Mouse (Mus musculus): ENCODE measurements around the gene Nipa1. TPM values are rescaled to one million over a fixed set of nuclear protein-coding genes. Genes with fewer than 3 reads are reported as not detected.

Nipa1 gene
- polyA plus RNA-seq (2015; fragmentation: Nextera tagmentation; extraction: Ambion mirVana): 32.0 and 33.2 TPM in 2 replicates

DNA sequence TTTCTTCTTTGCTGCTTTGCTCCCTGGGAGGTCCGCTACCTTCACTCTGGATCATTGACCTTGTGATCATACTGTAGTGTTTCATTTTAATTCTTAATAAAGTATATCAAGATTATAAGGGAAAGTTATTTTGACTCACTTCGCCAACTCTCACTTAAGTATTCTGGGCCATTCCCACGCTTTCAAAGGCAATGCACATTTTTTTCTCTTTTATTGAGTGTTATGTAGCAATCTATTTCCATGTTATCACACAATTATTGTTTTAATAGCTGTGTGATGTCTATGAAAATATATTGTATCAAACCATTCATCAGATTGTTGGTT lies at the start of gene Nipa1:
Gene Nipa1, minus strand, starts transcription at position 25 of the 324 bp plus-strand sequence.
- WGBS: 49% methylated on average over 3 of the region's 3 CpGs
- no peaks in the 10 kb centered on the region for H3K9me3 ChIP-seq (replicated peaks; ENCODE audit: control insufficient read depth, low read length, poor library complexity, severe bottlenecking)

DNA sequence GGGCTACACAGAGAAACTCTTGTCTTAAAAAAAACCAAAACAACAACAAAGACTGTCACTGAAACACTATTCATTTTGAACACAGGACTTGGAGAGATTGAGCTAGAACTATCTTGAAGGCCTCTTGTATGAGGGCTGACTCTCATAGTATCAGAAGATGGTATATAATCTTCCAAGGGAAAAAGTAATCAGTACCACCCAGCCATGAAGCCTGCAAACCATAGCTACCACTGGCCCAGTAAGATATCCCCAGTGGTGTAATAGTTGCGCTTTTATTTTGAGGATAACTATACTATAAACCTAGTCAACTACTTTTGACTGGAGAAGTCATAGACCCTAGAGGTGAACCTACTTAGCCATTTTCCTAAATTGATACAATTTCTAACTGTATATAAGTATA lies 46.9 kb upstream of the Nipa1 start:
- Histone ChIP-seq H3K4me2 (ENCODE audit: low read length) (no peak overlapping the region), H3K27ac (ENCODE audit: low read length) (no peak overlapping the region), H3K4me1 (ENCODE audit: control insufficient read depth, insufficient read depth, low read length) (no peaks in the 10 kb centered on the region), H3K4me3 (ENCODE audit: low read depth, low read length) (no peak overlapping the region), H3K9me3 (replicated peaks; ENCODE audit: control insufficient read depth, low read length, poor library complexity, severe bottlenecking) (no peaks in the 10 kb centered on the region), H3K36me3 (ENCODE audit: control insufficient read depth, insufficient read depth, low read length) (no peaks in the 10 kb centered on the region; the same call in 1 of the 2 replicates), H3K27me3 (ENCODE audit: control insufficient read depth, insufficient read depth, low read depth, low read length) (no peaks in the 10 kb centered on the region), H3K9ac (ENCODE audit: low read depth, low read length) (no peak overlapping the region)
- ATAC-seq: no peak
- 100% methylated on average over 1 of the region's 1 CpGs for WGBS

More for the DNA sequence above, at the start of gene Nipa1:
- no peak for ATAC-seq
- H3K36me3 ChIP-seq (ENCODE audit: control insufficient read depth, insufficient read depth, low read length): no peaks in the 10 kb centered on the region
- peak within 1 kb of the TSS; percentile 82 for H3K4me3 ChIP-seq (ENCODE audit: low read depth, low read length)
- H3K27ac ChIP-seq (ENCODE audit: low read length): peak within 1 kb of the TSS; percentile 84
- no peaks in the 10 kb centered on the region for H3K27me3 ChIP-seq (ENCODE audit: control insufficient read depth, insufficient read depth, low read depth, low read length)
- peak within 1 kb of the TSS; percentile 72 for H3K4me2 ChIP-seq (ENCODE audit: low read length)
- peaks cover 11% of the 10 kb centered on the region for H3K4me1 ChIP-seq (ENCODE audit: control insufficient read depth, insufficient read depth, low read length)
- peak within 1 kb of the TSS; percentile 76 for H3K9ac ChIP-seq (ENCODE audit: low read depth, low read length)

GRCm38 (mm10) chr7:56066136-56066535 lies 46.4 kb upstream of the Nipa1 start:
- H3K27me3 ChIP-seq (ENCODE audit: control insufficient read depth, insufficient read depth, low read depth, low read length): no peaks in the 10 kb centered on the region
- no peak overlapping the region for H3K4me2 ChIP-seq (ENCODE audit: low read length)
- no peak overlapping the region for H3K4me3 ChIP-seq (ENCODE audit: low read depth, low read length)
- 89% methylated on average over 2 of the region's 2 CpGs for WGBS
- H3K9me3 ChIP-seq (replicated peaks; ENCODE audit: control insufficient read depth, low read length, poor library complexity, severe bottlenecking): no peaks in the 10 kb centered on the region
- ATAC-seq: no peak
- H3K4me1 ChIP-seq (ENCODE audit: control insufficient read depth, insufficient read depth, low read length): no peaks in the 10 kb centered on the region
- H3K36me3 ChIP-seq (ENCODE audit: control insufficient read depth, insufficient read depth, low read length): no peaks in the 10 kb centered on the region; the same call in 1 of the 2 replicates
- H3K9ac ChIP-seq (ENCODE audit: low read depth, low read length): no peak overlapping the region
- H3K27ac ChIP-seq (ENCODE audit: low read length): no peak overlapping the region

- Histone ChIP-seq H3K4me2 (ENCODE audit: low read length) (no peak overlapping the region), H3K4me3 (ENCODE audit: low read depth, low read length) (no peak overlapping the region), H3K9me3 (replicated peaks; ENCODE audit: control insufficient read depth, low read length, poor library complexity, severe bottlenecking) (no peaks in the 10 kb centered on the region), H3K4me1 (ENCODE audit: control insufficient read depth, insufficient read depth, low read length) (no peaks in the 10 kb centered on the region), H3K9ac (ENCODE audit: low read depth, low read length) (no peak overlapping the region), H3K36me3 (ENCODE audit: control insufficient read depth, insufficient read depth, low read length) (no peaks in the 10 kb centered on the region; the same call in 1 of the 2 replicates), H3K27ac (ENCODE audit: low read length) (no peak overlapping the region), H3K27me3 (ENCODE audit: control insufficient read depth, insufficient read depth, low read depth, low read length) (no peaks in the 10 kb centered on the region)
- ATAC-seq: no peak
- 97% methylated on average over 1 of the region's 1 CpGs for WGBS
Observed at GRCm38 (mm10) chr7:56064876-56065275, 45.1 kb upstream of the Nipa1 start.

- H3K27me3 ChIP-seq (ENCODE audit: control insufficient read depth, insufficient read depth, low read depth, low read length): no peaks in the 10 kb centered on the region
- WGBS: 93% methylated on average over 3 of the region's 3 CpGs
Observed at GRCm38 (mm10) chr7:56055338-56055737, 35.6 kb upstream of the Nipa1 start.

GRCm38 (mm10) chr7:56052996-56053395 lies 33.2 kb upstream of the Nipa1 start:
- H3K4me1 ChIP-seq (ENCODE audit: control insufficient read depth, insufficient read depth, low read length): peaks cover 22% of the 10 kb centered on the region

More at GRCm38 (mm10) chr7:56055338-56055737, 35.6 kb upstream of the Nipa1 start:
- ATAC-seq: no peak
- Histone ChIP-seq H3K9me3 (replicated peaks; ENCODE audit: control insufficient read depth, low read length, poor library complexity, severe bottlenecking) (no peaks in the 10 kb centered on the region), H3K4me1 (ENCODE audit: control insufficient read depth, insufficient read depth, low read length) (peaks cover 17% of the 10 kb centered on the region), H3K4me2 (ENCODE audit: low read length) (no peak overlapping the region), H3K4me3 (ENCODE audit: low read depth, low read length) (no peak overlapping the region), H3K27ac (ENCODE audit: low read length) (no peak overlapping the region), H3K36me3 (ENCODE audit: control insufficient read depth, insufficient read depth, low read length) (peaks cover 8% of the 10 kb centered on the region), H3K9ac (ENCODE audit: low read depth, low read length) (no peak overlapping the region)

GRCm38 (mm10) chr7:56050487-56050911 lies 30.7 kb upstream of the Nipa1 start:
- Histone ChIP-seq H3K4me1 (ENCODE audit: control insufficient read depth, insufficient read depth, low read length) (peaks cover 22% of the 10 kb centered on the region), H3K9ac (ENCODE audit: low read depth, low read length) (peak overlapping the region; percentile 79), H3K27me3 (ENCODE audit: control insufficient read depth, insufficient read depth, low read depth, low read length) (no peaks in the 10 kb centered on the region), H3K36me3 (ENCODE audit: control insufficient read depth, insufficient read depth, low read length) (no peaks in the 10 kb centered on the region), H3K4me3 (ENCODE audit: low read depth, low read length) (peak overlapping the region; percentile 82), H3K27ac (ENCODE audit: low read length) (peak overlapping the region; percentile 89), H3K4me2 (ENCODE audit: low read length) (peak overlapping the region; percentile 78), H3K9me3 (replicated peaks; ENCODE audit: control insufficient read depth, low read length, poor library complexity, severe bottlenecking) (no peaks in the 10 kb centered on the region)
- ATAC-seq: peak; percentile 59
- under 1% methylated on average over 18 of the region's 18 CpGs for WGBS

More at GRCm38 (mm10) chr7:56052996-56053395, 33.2 kb upstream of the Nipa1 start:
- no peaks in the 10 kb centered on the region for H3K9me3 ChIP-seq (replicated peaks; ENCODE audit: control insufficient read depth, low read length, poor library complexity, severe bottlenecking)
- no peak overlapping the region for H3K9ac ChIP-seq (ENCODE audit: low read depth, low read length)
- no peak overlapping the region for H3K4me2 ChIP-seq (ENCODE audit: low read length)
- no peaks in the 10 kb centered on the region for H3K27me3 ChIP-seq (ENCODE audit: control insufficient read depth, insufficient read depth, low read depth, low read length)
- no peak overlapping the region for H3K27ac ChIP-seq (ENCODE audit: low read length)
- H3K4me3 ChIP-seq (ENCODE audit: low read depth, low read length): no peak overlapping the region
- ATAC-seq: no peak
- H3K36me3 ChIP-seq (ENCODE audit: control insufficient read depth, insufficient read depth, low read length): peaks cover 8% of the 10 kb centered on the region

DNA sequence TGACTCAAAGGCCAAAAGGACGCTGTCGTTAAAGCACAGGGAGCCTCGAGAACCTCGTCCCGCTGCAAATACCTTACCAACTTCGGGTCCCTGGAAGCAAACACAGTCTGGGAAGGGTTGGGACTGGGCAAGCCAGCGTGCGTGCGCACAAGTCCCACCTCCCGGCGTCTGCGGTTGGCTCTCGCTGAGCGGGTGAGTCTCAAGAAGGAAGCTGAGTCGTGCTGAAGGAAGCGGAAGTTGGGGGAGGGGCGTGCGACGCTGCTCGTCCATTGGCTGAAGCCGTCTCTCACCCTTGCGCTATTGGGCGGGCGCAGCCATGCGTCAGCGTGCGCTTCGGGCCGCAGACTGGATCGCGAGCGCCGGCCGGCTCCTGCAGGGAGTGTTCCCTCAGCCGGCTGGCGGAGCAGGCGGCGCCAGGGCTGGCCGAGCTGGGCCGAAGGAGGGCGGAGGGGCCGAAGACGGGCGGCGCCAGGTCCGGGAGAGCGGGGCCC lies 30.1 kb upstream of the Nipa1 start, which contains the start of gene Herc2:
Gene Herc2, plus strand, starts transcription at position 366 of the 491 bp plus-strand sequence.
- peak within 1 kb of the TSS; percentile 82 for H3K4me3 ChIP-seq (ENCODE audit: low read depth, low read length)
- peak within 1 kb of the TSS; percentile 89 for H3K27ac ChIP-seq (ENCODE audit: low read length)
- peak within 1 kb of the TSS; percentile 78 for H3K4me2 ChIP-seq (ENCODE audit: low read length)
- peaks cover 22% of the 10 kb centered on the region for H3K4me1 ChIP-seq (ENCODE audit: control insufficient read depth, insufficient read depth, low read length)
- peak within 1 kb of the TSS; percentile 79 for H3K9ac ChIP-seq (ENCODE audit: low read depth, low read length)
- peak; percentile 100 for ATAC-seq
- no peaks in the 10 kb centered on the region for H3K9me3 ChIP-seq (replicated peaks; ENCODE audit: control insufficient read depth, low read length, poor library complexity, severe bottlenecking)
- H3K27me3 ChIP-seq (ENCODE audit: control insufficient read depth, insufficient read depth, low read depth, low read length): no peaks in the 10 kb centered on the region
- under 1% methylated on average over 47 of the region's 47 CpGs for WGBS
- H3K36me3 ChIP-seq (ENCODE audit: control insufficient read depth, insufficient read depth, low read length): no peaks in the 10 kb centered on the region

DNA sequence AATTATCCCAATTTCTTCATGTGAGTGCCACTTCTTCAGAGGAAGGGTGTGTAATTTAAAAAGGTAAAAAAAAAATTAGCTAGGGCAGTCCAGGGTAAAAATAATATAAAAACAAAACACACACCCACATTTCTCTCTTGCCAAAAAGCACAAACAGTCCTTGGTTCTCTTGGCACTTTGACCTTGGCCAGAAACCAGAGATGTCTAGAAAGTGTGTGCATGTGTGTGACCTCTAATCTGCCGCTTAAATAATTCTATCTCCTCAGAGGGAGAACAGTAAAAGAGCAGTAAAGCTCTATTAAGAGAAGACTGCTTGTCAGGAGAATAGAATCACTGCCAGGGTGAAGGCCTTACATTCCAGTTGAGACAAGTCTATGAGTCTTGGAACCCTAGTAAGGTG lies 27.4 kb upstream of the Nipa1 start:
- Histone ChIP-seq H3K4me3 (ENCODE audit: low read depth, low read length) (no peak overlapping the region), H3K4me1 (ENCODE audit: control insufficient read depth, insufficient read depth, low read length) (peaks cover 16% of the 10 kb centered on the region), H3K36me3 (ENCODE audit: control insufficient read depth, insufficient read depth, low read length) (no peaks in the 10 kb centered on the region), H3K4me2 (ENCODE audit: low read length) (no peak overlapping the region), H3K27me3 (ENCODE audit: control insufficient read depth, insufficient read depth, low read depth, low read length) (no peaks in the 10 kb centered on the region), H3K9ac (ENCODE audit: low read depth, low read length) (no peak overlapping the region), H3K9me3 (replicated peaks; ENCODE audit: control insufficient read depth, low read length, poor library complexity, severe bottlenecking) (no peaks in the 10 kb centered on the region), H3K27ac (ENCODE audit: low read length) (no peak overlapping the region)
- WGBS: 90% methylated on average over 1 of the region's 1 CpGs
- ATAC-seq: no peak
